Mouse (Mus musculus): Measurements from ENCODE around the gene Lrg1.

DNA sequence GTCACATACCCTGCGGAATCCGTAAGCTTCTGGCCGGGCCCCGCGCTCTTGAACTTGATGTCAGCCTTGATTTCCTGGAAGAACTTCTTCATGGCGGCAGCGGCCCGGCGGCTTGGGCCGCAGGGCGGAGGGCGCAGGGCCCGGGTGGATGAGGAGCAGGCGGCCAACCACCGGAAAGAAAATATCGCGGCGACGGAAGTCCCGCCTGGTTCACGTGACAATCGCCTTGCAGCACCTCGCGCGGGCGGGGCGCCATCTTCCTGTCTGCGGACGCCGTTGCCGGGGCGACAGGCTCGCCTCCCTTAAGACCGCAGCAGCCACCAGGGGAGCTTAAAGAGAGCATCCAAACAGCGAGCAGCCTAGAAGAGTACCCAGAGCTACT is 47.0 kb downstream of the Lrg1 start, which contains the start of gene Ubxn6:
- TF ChIP-seq CTCF (IDR thresholded peaks at IDR 0.05; ENCODE audit: low read depth, low read length) (no peak), TAL1 (conservative IDR thresholded peaks at IDR 0.05; ENCODE audit: low read depth, low read length) (no peak)
